Mouse (Mus musculus) midbrain, embryonic 16.5 days (tissue): ENCODE measurements around the gene Etl4. TPM values are rescaled to one million over a fixed set of nuclear protein-coding genes. Genes with fewer than 3 reads are reported as not detected.

Experiments used
- ATAC-seq: fragments of 200-750 bp; cut with Nextera tagmentation; 2 replicates; pipeline ENCODE4 v1.8.0; 2017; ENCODE audit warnings: moderate TSS enrichment
- H3K27ac ChIP-seq: fragments of 300-500 bp; sonication (generic); 2 replicates; pipeline ENCODE4 v1.5.1; 2014; ENCODE audit warnings: mild to moderate bottlenecking, low read length, mixed read lengths
- H3K27me3 ChIP-seq: fragments of 300-500 bp; sonication (generic); 2 replicates; pipeline ENCODE4 v1.6.1; 2014; ENCODE audit warnings: low read depth, low read length, mixed read lengths; ENCODE audit not compliant: control insufficient read depth, insufficient read depth
- H3K36me3 ChIP-seq: fragments of 300-500 bp; sonication (generic); 2 replicates; pipeline ENCODE4 v1.6.1; 2014; ENCODE audit warnings: mild to moderate bottlenecking, low read length, moderate library complexity, mixed read lengths; ENCODE audit not compliant: control insufficient read depth, insufficient read depth
- H3K4me1 ChIP-seq: fragments of 300-500 bp; sonication (generic); 2 replicates; pipeline ENCODE4 v1.6.1; 2014; ENCODE audit warnings: mild to moderate bottlenecking, low read length, mixed read lengths; ENCODE audit not compliant: control insufficient read depth, insufficient read depth
- H3K4me2 ChIP-seq: fragments of 300-500 bp; sonication (generic); 2 replicates; pipeline ENCODE4 v1.6.1; 2014; ENCODE audit warnings: mild to moderate bottlenecking, low read length, mixed read lengths
- H3K4me3 ChIP-seq: fragments of 300-500 bp; sonication (generic); 2 replicates; pipeline ENCODE4 v1.5.1; 2014; ENCODE audit warnings: low read depth, mild to moderate bottlenecking, low read length, moderate library complexity, mixed read lengths
- H3K9ac ChIP-seq: fragments of 300-500 bp; sonication (generic); 2 replicates; pipeline ENCODE4 v1.6.1; 2014; ENCODE audit warnings: low read depth, low read length, mixed read lengths
- H3K9me3 ChIP-seq: fragments of 300-500 bp; sonication (generic); replicated peaks from 2 replicates; pipeline ENCODE4 v1.6.1; 2014; ENCODE audit warnings: mild to moderate bottlenecking, low read length, mixed read lengths; ENCODE audit not compliant: control insufficient read depth, poor library complexity, severe bottlenecking
- WGBS: fragments of 180-500 bp; shearing (Covaris S2); extraction: QIAGEN DNeasy Blood & Tissue Kit; methylation state at CpG from one replicate; pipeline ENCODE4 v1.1.7; 2014; 5-methylcytosine and 5-hydroxymethylcytosine counted together
- polyA plus RNA-seq: library from polyadenylated mRNA; unstranded; fragments of >200 nt; fragmentation: Nextera tagmentation; extraction: Ambion mirVana; gene quantifications from 2 replicates; pipeline ENCODE4 v1.2.1, GENCODE M21; 2015

Etl4 gene
- polyA plus RNA-seq, 1 experiment from 2014 or later, result 4.9 TPM

GRCm38 (mm10) chr2:20753282-20754110 lies 843.9 kb downstream of the Etl4 start:
- Histone ChIP-seq H3K4me1 (no peaks in the 10 kb centered on the region), H3K9ac (no peak overlapping the region), H3K27me3 (no peaks in the 10 kb centered on the region), H3K27ac (no peak overlapping the region), H3K36me3 (no peaks in the 10 kb centered on the region), H3K4me3 (no peak overlapping the region), H3K4me2 (no peak overlapping the region), H3K9me3 (no peaks in the 10 kb centered on the region)
- 85% methylated on average over 8 of the region's 8 CpGs for WGBS
- no peak for ATAC-seq

GRCm38 (mm10) chr2:20756964-20757363 lies 847.4 kb downstream of the Etl4 start:
- H3K36me3 ChIP-seq, result no peaks in the 10 kb centered on the region
- no peak overlapping the region for H3K27ac ChIP-seq
- no peak overlapping the region for H3K9ac ChIP-seq
- no peak for ATAC-seq
- no peaks in the 10 kb centered on the region for H3K27me3 ChIP-seq
- WGBS, result 98% methylated on average over 3 of the region's 3 CpGs
- H3K9me3 ChIP-seq, result no peaks in the 10 kb centered on the region
- H3K4me3 ChIP-seq, result no peak overlapping the region
- no peaks in the 10 kb centered on the region for H3K4me1 ChIP-seq
- H3K4me2 ChIP-seq, result no peak overlapping the region

DNA sequence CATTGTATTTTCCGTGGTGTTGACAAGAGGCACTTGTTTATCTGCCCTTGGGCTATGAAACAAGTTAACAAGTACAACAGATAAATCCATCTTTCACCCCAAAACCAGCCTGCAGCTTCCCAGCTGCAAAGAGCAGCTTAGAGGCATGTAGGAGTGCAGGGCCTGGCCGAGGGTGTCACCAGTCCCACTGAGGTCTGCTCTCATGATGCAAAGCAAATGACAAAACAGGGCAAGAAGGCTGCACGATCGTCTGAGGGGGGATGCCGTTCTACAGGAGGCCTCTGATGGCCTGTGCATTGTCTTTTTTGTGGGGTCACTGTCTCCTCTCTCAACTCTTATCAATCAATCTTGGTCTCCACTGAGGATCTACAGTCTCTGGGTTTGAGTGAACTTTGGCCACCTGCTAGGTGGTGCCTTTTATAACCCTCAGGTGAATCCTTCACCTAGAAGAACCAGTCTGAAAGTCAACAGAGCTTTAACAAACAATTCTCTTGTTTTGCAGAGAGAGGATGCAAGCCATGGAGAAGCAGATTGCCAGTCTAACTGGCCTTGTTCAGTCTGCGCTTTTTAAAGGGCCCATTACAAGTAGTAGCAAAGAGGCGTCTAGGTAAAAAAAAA lies 849.6 kb downstream of the Etl4 start:
- WGBS, result 88% methylated on average over 7 of the region's 7 CpGs
- no peak for ATAC-seq

DNA sequence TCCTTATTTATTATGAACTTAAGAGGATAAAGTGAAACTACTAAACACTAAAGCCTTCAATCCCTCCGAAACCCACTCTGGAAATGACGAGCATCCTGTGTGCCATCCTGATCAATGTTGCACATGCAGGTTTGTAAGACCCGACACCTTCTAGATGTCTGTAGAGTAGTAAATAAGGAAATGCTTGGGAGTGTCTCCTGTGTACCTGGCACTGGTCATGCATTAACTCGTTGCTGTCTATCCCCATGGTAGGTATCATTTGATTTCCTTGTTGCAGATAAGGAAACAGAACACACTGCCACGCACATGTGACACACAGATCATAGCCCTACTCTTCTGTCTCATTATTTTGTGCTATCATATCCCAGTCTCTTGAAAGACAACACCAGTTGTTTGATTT lies 851.7 kb downstream of the Etl4 start:
- Histone ChIP-seq H3K27me3 (no peaks in the 10 kb centered on the region), H3K9me3 (no peaks in the 10 kb centered on the region), H3K4me1 (no peaks in the 10 kb centered on the region), H3K4me2 (no peak overlapping the region), H3K4me3 (no peak overlapping the region), H3K9ac (no peak overlapping the region), H3K36me3 (no peaks in the 10 kb centered on the region), H3K27ac (no peak overlapping the region)
- ATAC-seq, result peak; percentile 39; the same call in 1 of the 2 replicates
- 90% methylated on average over 5 of the region's 5 CpGs for WGBS

More for the DNA sequence above, 849.6 kb downstream of the Etl4 start:
- H3K27me3 ChIP-seq, result no peaks in the 10 kb centered on the region
- H3K36me3 ChIP-seq, result no peaks in the 10 kb centered on the region
- H3K27ac ChIP-seq, result no peak overlapping the region
- H3K9ac ChIP-seq, result no peak overlapping the region
- H3K9me3 ChIP-seq, result no peaks in the 10 kb centered on the region
- no peak overlapping the region for H3K4me2 ChIP-seq
- H3K4me1 ChIP-seq, result no peaks in the 10 kb centered on the region
- no peak overlapping the region for H3K4me3 ChIP-seq

GRCm38 (mm10) chr2:20761751-20762150 lies 852.2 kb downstream of the Etl4 start:
- no peaks in the 10 kb centered on the region for H3K9me3 ChIP-seq
- H3K27me3 ChIP-seq, result no peaks in the 10 kb centered on the region
- no peak overlapping the region for H3K27ac ChIP-seq
- 59% methylated on average over 3 of the region's 3 CpGs for WGBS
- no peak overlapping the region for H3K4me3 ChIP-seq
- H3K4me1 ChIP-seq, result no peaks in the 10 kb centered on the region
- H3K9ac ChIP-seq, result no peak overlapping the region
- H3K36me3 ChIP-seq, result no peaks in the 10 kb centered on the region
- peak; percentile 82 for ATAC-seq
- H3K4me2 ChIP-seq, result no peak overlapping the region

GRCm38 (mm10) chr2:20763511-20764212 lies 854.1 kb downstream of the Etl4 start:
- no peak overlapping the region for H3K9ac ChIP-seq
- no peak overlapping the region for H3K4me3 ChIP-seq
- H3K36me3 ChIP-seq, result no peaks in the 10 kb centered on the region
- no peak overlapping the region for H3K4me2 ChIP-seq
- WGBS, result 75% methylated on average over 4 of the region's 4 CpGs
- no peak for ATAC-seq
- H3K27me3 ChIP-seq, result no peaks in the 10 kb centered on the region
- H3K27ac ChIP-seq, result no peak overlapping the region
- no peaks in the 10 kb centered on the region for H3K9me3 ChIP-seq
- no peaks in the 10 kb centered on the region for H3K4me1 ChIP-seq

DNA sequence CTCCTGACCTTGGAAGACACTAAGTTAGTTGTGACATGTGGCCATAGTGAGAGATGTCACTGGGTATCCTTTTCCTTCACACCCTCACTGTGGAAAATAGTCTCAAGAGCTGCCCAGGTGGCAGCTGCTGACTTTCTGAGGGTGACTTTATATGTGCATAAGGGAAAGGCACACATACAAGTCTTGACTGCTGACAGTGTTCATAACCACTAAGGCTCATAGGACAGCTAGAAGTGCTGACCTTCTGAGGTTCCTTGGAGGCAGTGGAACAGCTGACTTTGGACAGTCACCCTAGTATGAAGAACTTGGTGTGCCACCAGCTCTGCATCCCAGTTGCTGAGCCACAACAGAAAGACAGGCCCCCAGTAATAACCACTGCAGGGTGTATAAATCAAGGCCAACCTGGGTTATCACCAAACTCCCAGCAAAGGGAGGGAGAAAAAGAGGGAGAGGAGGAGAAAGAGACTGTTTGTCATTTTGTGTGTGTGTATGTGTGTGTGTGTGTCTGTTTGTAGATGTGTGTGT lies 855.0 kb downstream of the Etl4 start:
- Histone ChIP-seq H3K4me1 (no peaks in the 10 kb centered on the region), H3K27me3 (no peaks in the 10 kb centered on the region), H3K9ac (no peak overlapping the region), H3K4me3 (no peak overlapping the region), H3K36me3 (no peaks in the 10 kb centered on the region), H3K4me2 (no peak overlapping the region), H3K9me3 (no peaks in the 10 kb centered on the region), H3K27ac (no peak overlapping the region)
- ATAC-seq, result no peak

DNA sequence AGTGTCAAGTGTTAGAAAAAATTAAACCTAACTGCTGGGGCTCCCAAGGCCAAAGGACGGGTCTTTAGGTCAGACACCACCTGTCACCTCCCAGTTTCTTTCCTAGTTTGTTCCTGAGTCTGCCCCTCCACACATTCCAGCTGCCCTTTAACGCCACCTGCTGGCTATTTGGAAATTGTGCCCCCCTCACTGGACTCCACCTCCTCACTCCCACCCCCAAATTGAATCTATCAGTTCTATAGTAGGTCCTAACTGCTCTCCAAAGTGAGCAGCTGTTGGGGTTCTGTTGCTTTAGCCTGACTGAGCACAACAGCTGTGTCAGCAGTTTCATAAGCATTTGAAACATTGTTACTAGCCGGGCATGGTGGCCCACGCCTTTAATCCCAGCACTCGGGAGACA lies 859.1 kb downstream of the Etl4 start:
- ATAC-seq, result no peak

DNA sequence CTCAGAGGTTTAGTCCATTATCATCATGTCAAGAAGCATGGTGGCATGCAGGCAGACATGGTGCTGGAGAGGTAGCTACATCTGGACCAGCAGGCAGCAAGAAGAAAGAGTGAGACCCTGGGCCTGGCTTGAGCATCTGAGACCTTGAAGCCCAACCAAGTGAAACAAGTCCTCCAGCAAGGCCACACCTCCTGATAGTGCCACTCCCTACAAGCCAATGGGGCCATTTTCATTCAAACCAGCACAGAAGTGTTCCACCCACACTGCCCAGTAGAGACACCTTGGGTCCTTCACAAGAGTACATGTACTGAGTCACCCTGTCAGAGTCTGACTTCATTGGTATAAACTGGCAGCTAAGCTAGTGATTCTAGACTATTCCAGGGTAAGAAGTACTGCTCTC lies 860.6 kb downstream of the Etl4 start:
- no peak for ATAC-seq
- Histone ChIP-seq H3K9me3 (no peaks in the 10 kb centered on the region), H3K27ac (no peak overlapping the region), H3K4me2 (no peak overlapping the region), H3K4me3 (no peak overlapping the region), H3K27me3 (no peaks in the 10 kb centered on the region), H3K9ac (no peak overlapping the region), H3K4me1 (no peaks in the 10 kb centered on the region), H3K36me3 (no peaks in the 10 kb centered on the region)

More for the DNA sequence above, 859.1 kb downstream of the Etl4 start:
- Histone ChIP-seq H3K27me3 (no peaks in the 10 kb centered on the region), H3K27ac (no peak overlapping the region), H3K36me3 (no peaks in the 10 kb centered on the region), H3K4me3 (no peak overlapping the region), H3K9ac (no peak overlapping the region), H3K9me3 (no peaks in the 10 kb centered on the region), H3K4me2 (no peak overlapping the region), H3K4me1 (no peaks in the 10 kb centered on the region)
- WGBS, result 75% methylated on average over 5 of the region's 5 CpGs
